Mouse (Mus musculus) midbrain, embryonic 12.5 days (tissue): ENCODE measurements around the gene Olfr68. TPM values are rescaled to one million over a fixed set of nuclear protein-coding genes. Genes with fewer than 3 reads are reported as not detected.

Experiments
- ATAC-seq: fragments of 200-750 bp; cut with Nextera tagmentation; 2 replicates; pipeline ENCODE4 v1.8.0; 2017; ENCODE audit warnings: low read depth, moderate TSS enrichment, moderate library complexity; ENCODE audit not compliant: low FRiP score
- H3K27ac ChIP-seq: fragments of 300-500 bp; sonication (generic); replicated peaks from 2 replicates; pipeline ENCODE4 v1.5.1; 2016; ENCODE audit warnings: mild to moderate bottlenecking
- H3K27me3 ChIP-seq: fragments of 300-500 bp; sonication (generic); 2 replicates; pipeline ENCODE4 v1.6.1; 2016; ENCODE audit warnings: mild to moderate bottlenecking
- H3K36me3 ChIP-seq: fragments of 300-500 bp; sonication (generic); 2 replicates; pipeline ENCODE4 v1.6.1; 2016
- H3K4me1 ChIP-seq: fragments of 300-500 bp; sonication (generic); 2 replicates; pipeline ENCODE4 v1.6.1; 2016
- H3K4me2 ChIP-seq: fragments of 300-500 bp; sonication (generic); replicated peaks from 2 replicates; pipeline ENCODE4 v1.6.1; 2016; ENCODE audit warnings: mild to moderate bottlenecking, moderate library complexity
- H3K4me3 ChIP-seq: fragments of 300-500 bp; sonication (generic); 2 replicates; pipeline ENCODE4 v1.5.1; 2016; ENCODE audit warnings: mild to moderate bottlenecking
- H3K9ac ChIP-seq: fragments of 300-500 bp; sonication (generic); replicated peaks from 2 replicates; pipeline ENCODE4 v1.6.1; 2016; ENCODE audit warnings: mild to moderate bottlenecking, moderate library complexity
- H3K9me3 ChIP-seq: fragments of 300-500 bp; sonication (generic); 2 replicates; pipeline ENCODE4 v1.6.1; 2016; ENCODE audit warnings: mild to moderate bottlenecking
- WGBS: fragments of 180-500 bp; shearing (Covaris S2); methylation state at CpG from one replicate; pipeline ENCODE4 v1.1.7; 2016; 5-methylcytosine and 5-hydroxymethylcytosine counted together
- polyA plus RNA-seq: library from polyadenylated mRNA; unstranded; fragments of >200 nt; fragmentation: Nextera tagmentation; extraction: Ambion mirVana; gene quantifications from 2 replicates; pipeline ENCODE4 v1.2.1, GENCODE M21; 2016

Gene Olfr68
- polyA plus RNA-seq, 1 experiment from 2014 or later, result not detected

DNA sequence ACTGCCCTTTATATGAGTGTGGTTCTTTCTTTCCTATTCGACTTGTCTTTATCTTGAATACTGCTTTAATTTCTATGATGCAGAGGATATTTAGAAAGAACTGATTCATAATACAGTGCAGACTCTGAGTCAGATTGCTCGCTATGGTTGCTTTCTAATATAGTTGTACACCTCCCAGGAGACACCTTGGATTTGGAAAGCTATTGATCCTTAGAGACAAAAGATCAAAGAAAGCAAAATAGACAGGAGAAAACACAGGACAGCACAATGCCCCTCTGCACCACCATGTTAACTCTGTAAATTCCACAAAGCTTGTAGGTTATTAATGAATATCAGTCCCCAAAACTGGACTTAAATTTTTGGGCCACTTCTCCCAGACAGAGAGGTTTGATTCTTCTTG is 34.7 kb downstream of the Olfr68 start, which contains the start of gene Olfr629:
TSS of gene Olfr629 (minus strand) at position 101 of the 400 bp plus-strand sequence.
- H3K36me3 ChIP-seq, result no peaks in the 10 kb centered on the region
- H3K9me3 ChIP-seq, result peaks cover 3% of the 10 kb centered on the region; the same call in 1 of the 2 replicates
- no peak within 1 kb of the TSS for H3K27ac ChIP-seq
- ATAC-seq, result no peak
- H3K9ac ChIP-seq, result no peak within 1 kb of the TSS
- H3K4me2 ChIP-seq, result no peak within 1 kb of the TSS
- no peaks in the 10 kb centered on the region for H3K4me1 ChIP-seq
- no peak within 1 kb of the TSS for H3K4me3 ChIP-seq
- 80% methylated on average over 2 of the region's 2 CpGs for WGBS
- no peaks in the 10 kb centered on the region for H3K27me3 ChIP-seq

DNA sequence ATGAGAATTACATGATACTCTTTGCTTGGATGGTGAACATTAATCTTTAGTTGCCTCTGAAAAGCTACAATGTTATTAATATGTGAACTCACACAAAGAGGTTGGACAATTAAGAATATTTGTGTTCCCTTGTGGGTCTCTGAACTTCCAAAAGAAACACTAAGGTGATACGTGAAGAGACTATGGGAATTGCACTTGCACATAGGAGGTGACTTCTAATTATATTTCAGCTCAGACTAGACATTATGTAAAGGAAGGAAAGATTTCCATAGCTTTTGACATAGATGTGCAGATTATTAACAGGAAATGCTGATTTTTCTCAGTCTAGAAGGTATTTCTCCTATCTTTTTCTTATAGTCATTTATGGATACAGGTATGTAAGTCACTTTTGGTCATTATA is 49.4 kb downstream of the Olfr68 start, which contains the start of gene Olfr628:
TSS of gene Olfr628 (plus strand) at position 301 of the 400 bp plus-strand sequence.
- no peaks in the 10 kb centered on the region for H3K36me3 ChIP-seq
- H3K4me2 ChIP-seq, result no peak within 1 kb of the TSS
- WGBS, result 83% methylated on average over 1 of the region's 1 CpGs
- H3K4me1 ChIP-seq, result no peaks in the 10 kb centered on the region
- no peak within 1 kb of the TSS for H3K9ac ChIP-seq
- H3K4me3 ChIP-seq, result no peak within 1 kb of the TSS
- no peak within 1 kb of the TSS for H3K27ac ChIP-seq
- ATAC-seq, result no peak
- H3K9me3 ChIP-seq, result no peaks in the 10 kb centered on the region
- H3K27me3 ChIP-seq, result no peaks in the 10 kb centered on the region

Other genes starting within 250 kb of the Olfr68 start
- not detected in 2 replicates for gene Olfr612, start 237.0 kb downstream of the Olfr68 start, polyA plus RNA-seq
- gene Olfr613, start 231.6 kb downstream of the Olfr68 start, polyA plus RNA-seq, result not detected in 2 replicates
- gene Olfr615, start 223.6 kb downstream of the Olfr68 start, polyA plus RNA-seq, result not detected in 2 replicates
- not detected in 2 replicates for gene Olfr616, start 210.6 kb downstream of the Olfr68 start, polyA plus RNA-seq
- not detected in 2 replicates for gene Olfr617, start 206.6 kb downstream of the Olfr68 start, polyA plus RNA-seq
- not detected in 2 replicates for gene Olfr618, start 189.6 kb downstream of the Olfr68 start, polyA plus RNA-seq
- gene Olfr619, start 179.1 kb downstream of the Olfr68 start, polyA plus RNA-seq, result not detected in 2 replicates
- not detected in 2 replicates for gene Olfr620, start 167.2 kb downstream of the Olfr68 start, polyA plus RNA-seq
- gene Olfr622, start 137.0 kb downstream of the Olfr68 start, polyA plus RNA-seq, result not detected in 2 replicates
- not detected in 2 replicates for gene Olfr623, start 116.0 kb downstream of the Olfr68 start, polyA plus RNA-seq
- not detected in 2 replicates for gene Olfr624, start 108.5 kb downstream of the Olfr68 start, polyA plus RNA-seq
- gene Olfr625-ps1, start 97.0 kb downstream of the Olfr68 start, polyA plus RNA-seq, result not detected in 2 replicates
- gene Olfr243, start 65.0 kb downstream of the Olfr68 start, polyA plus RNA-seq, result not detected in 2 replicates
- not detected in 2 replicates for gene Olfr628, start 49.3 kb downstream of the Olfr68 start, polyA plus RNA-seq
- not detected in 2 replicates for gene Olfr629, start 34.8 kb downstream of the Olfr68 start, polyA plus RNA-seq
- gene Olfr630, start 22.4 kb downstream of the Olfr68 start, polyA plus RNA-seq, result not detected in 2 replicates
- gene Olfr69, start 8.1 kb downstream of the Olfr68 start, polyA plus RNA-seq, result not detected in 2 replicates
- not detected in 2 replicates for gene Olfr67, start 12.1 kb upstream of the Olfr68 start, polyA plus RNA-seq
- gene Hbb-bt, start 34.3 kb upstream of the Olfr68 start, polyA plus RNA-seq, result 769 and 928 TPM in 2 replicates
- 643 and 809 TPM in 2 replicates for gene Hbb-bs, start 48.4 kb upstream of the Olfr68 start, polyA plus RNA-seq
- gene Hbb-bh2, start 60.8 kb upstream of the Olfr68 start, polyA plus RNA-seq, result not detected in 2 replicates
- gene Hbb-bh1, start 63.5 kb upstream of the Olfr68 start, polyA plus RNA-seq, result 623 and 675 TPM in 2 replicates
- 8,301 and 9,167 TPM in 2 replicates for gene Hbb-y, start 73.5 kb upstream of the Olfr68 start, polyA plus RNA-seq
- gene Olfr66, start 106.6 kb upstream of the Olfr68 start, polyA plus RNA-seq, result not detected in 2 replicates
- gene Olfr64, start 114.8 kb upstream of the Olfr68 start, polyA plus RNA-seq, result not detected in 2 replicates
- not detected in 2 replicates for gene Olfr65, start 123.8 kb upstream of the Olfr68 start, polyA plus RNA-seq
- gene Olfr631, start 149.1 kb upstream of the Olfr68 start, polyA plus RNA-seq, result not detected in 2 replicates
- gene Olfr632, start 154.6 kb upstream of the Olfr68 start, polyA plus RNA-seq, result not detected in 2 replicates
- gene Olfr633, start 164.7 kb upstream of the Olfr68 start, polyA plus RNA-seq, result not detected in 2 replicates
- not detected in 2 replicates for gene Olfr635, start 191.5 kb upstream of the Olfr68 start, polyA plus RNA-seq
- gene Olfr638, start 219.0 kb upstream of the Olfr68 start, polyA plus RNA-seq, result not detected in 2 replicates
- gene Olfr639, start 237.6 kb upstream of the Olfr68 start, polyA plus RNA-seq, result 0.04 TPM in 1 of 2 replicates, not detected in the other
- gene Olfr640, start 245.9 kb upstream of the Olfr68 start, polyA plus RNA-seq, result not detected in 2 replicates